Mouse (Mus musculus) forebrain, embryonic 16.5 days (tissue): ENCODE data around the gene Gab3. TPM values are rescaled to one million over a fixed set of nuclear protein-coding genes. Genes with fewer than 3 reads are reported as not detected.

Experiments
- ATAC-seq: fragments of 200-750 bp; cut with Nextera tagmentation; 2 replicates; pipeline ENCODE4 v1.8.0; 2017; ENCODE audit warnings: mild to moderate bottlenecking, moderate library complexity
- H3K27ac ChIP-seq: fragments of 300-500 bp; sonication (generic); 2 replicates; pipeline ENCODE4 v1.5.1; 2014; ENCODE audit warnings: low read length, control low read depth
- H3K27me3 ChIP-seq: fragments of 300-500 bp; sonication (generic); replicated peaks from 2 replicates; pipeline ENCODE4 v1.6.1; 2014; ENCODE audit warnings: low read length; ENCODE audit not compliant: control insufficient read depth, insufficient read depth
- H3K36me3 ChIP-seq: fragments of 300-500 bp; sonication (generic); 2 replicates; pipeline ENCODE4 v1.6.1; 2014; ENCODE audit not compliant: control insufficient read depth, insufficient read depth
- H3K4me1 ChIP-seq: fragments of 300-500 bp; sonication (generic); replicated peaks from 2 replicates; pipeline ENCODE4 v1.6.1; 2014; ENCODE audit warnings: low read length; ENCODE audit not compliant: control insufficient read depth, insufficient read depth
- H3K4me2 ChIP-seq: fragments of 300-500 bp; sonication (generic); 2 replicates; pipeline ENCODE4 v1.6.1; 2014; ENCODE audit warnings: mild to moderate bottlenecking, low read length, control low read depth
- H3K4me3 ChIP-seq: fragments of 300-500 bp; sonication (generic); replicated peaks from 2 replicates; pipeline ENCODE4 v1.5.1; 2014; ENCODE audit warnings: mild to moderate bottlenecking, low read length, control low read depth
- H3K9ac ChIP-seq: fragments of 300-500 bp; sonication (generic); replicated peaks from 2 replicates; pipeline ENCODE4 v1.6.1; 2014; ENCODE audit warnings: low read depth, low read length, control low read depth
- H3K9me3 ChIP-seq: fragments of 300-500 bp; sonication (generic); 2 replicates; pipeline ENCODE4 v1.6.1; 2016; ENCODE audit warnings: low read length; ENCODE audit not compliant: control insufficient read depth
- WGBS: fragments of 180-500 bp; shearing (Covaris S2); extraction: QIAGEN DNeasy Blood & Tissue Kit; methylation state at CpG from one replicate; pipeline ENCODE4 v1.1.7; 2014; 5-methylcytosine and 5-hydroxymethylcytosine counted together
- polyA plus RNA-seq: library from polyadenylated mRNA; unstranded; fragments of >200 nt; fragmentation: Nextera tagmentation; extraction: Ambion mirVana; gene quantifications from 2 replicates; pipeline ENCODE4 v1.2.1, GENCODE M21; 2015

The Gab3 gene
- 1.5 and 1.6 TPM in 2 replicates for polyA plus RNA-seq

DNA sequence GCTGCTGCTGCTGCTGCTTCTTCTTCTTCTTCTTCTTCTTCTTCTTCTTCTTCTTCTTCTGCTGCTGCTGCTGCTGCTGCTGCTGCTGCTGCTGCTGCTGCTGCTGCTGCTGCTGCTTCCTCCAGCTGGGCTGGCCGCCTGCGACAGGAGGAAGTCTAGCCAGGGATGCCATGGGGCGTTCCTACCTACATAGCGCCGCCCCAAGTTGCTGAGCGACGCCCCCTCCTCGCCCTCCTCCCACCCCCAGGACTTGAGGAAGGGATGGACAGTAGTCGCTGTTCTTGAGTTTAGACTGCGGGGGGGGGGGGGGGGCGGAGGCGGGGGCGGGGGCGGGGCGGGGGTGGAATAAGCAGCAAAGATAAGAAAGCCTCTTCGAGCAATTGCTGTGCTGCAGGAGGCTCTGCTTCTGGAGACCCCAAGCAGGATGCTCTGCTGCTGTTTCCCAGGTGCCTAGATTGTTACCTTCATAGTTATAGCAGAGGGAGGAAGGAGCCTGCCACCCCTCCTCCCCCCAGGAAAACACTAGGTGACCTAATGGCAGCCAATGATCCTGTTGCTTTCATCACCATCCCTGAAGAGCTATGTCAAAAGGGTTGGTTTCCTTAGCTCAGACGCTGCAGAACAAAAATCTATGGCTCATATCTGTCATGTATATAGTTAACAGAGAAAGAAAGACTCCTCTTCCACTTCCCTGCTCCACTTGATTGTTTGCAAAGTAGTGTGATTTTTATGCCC, at the start of gene Gab3:
TSS of gene Gab3 (minus strand) at position 685 of the 735 bp plus-strand sequence.
- Histone ChIP-seq H3K27ac (peak within 1 kb of the TSS; percentile 5; the same call in 1 of the 2 replicates), H3K9ac (peak within 1 kb of the TSS; percentile 50), H3K4me1 (no peaks in the 10 kb centered on the region), H3K4me3 (peak within 1 kb of the TSS; percentile 52), H3K36me3 (no peaks in the 10 kb centered on the region), H3K27me3 (no peaks in the 10 kb centered on the region), H3K9me3 (no peaks in the 10 kb centered on the region), H3K4me2 (peak within 1 kb of the TSS; percentile 57)
- peak; percentile 94 for ATAC-seq
- WGBS, result 13% methylated on average over 8 of the region's 17 CpGs

DNA sequence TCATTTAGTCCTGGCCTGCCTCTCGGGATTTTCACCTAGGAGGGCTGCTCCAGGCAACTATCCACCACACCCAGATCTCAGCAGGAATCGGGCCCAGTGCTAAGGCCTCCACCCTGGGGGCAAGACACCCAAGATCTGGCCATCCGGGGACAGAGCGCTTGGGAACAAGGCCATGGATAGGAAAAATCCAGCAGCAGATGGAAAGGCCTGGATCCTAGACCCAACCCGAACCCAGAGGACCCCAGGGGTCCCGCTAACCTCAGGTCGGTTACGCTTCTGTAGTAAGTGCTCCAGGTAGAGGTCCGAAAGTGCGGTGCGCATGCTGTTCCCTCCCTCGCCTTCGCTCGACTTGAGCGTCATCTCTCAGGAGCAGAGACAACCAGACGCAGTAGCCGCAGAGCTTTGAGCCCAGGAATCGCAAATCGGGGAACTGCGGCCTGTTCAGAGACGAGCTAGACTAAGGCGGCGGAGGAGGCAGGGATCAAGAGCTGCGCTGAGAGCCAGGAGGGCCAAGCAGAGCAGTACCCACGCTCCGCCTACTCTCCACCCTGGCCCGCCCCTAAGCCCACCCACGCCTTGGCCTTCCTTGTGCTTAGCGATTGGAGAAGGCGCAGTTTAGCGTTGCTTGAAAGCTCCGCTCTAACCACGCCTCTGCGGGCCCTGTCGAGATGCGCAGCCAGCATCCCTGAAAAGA, 45.4 kb upstream of the Gab3 start, which contains the start of gene Mpp1:
TSS of gene Mpp1 (minus strand) at position 550 of the 694 bp plus-strand sequence.
- 23% methylated on average over 36 of the region's 36 CpGs for WGBS
- Histone ChIP-seq H3K4me3 (peak within 1 kb of the TSS; percentile 53), H3K4me2 (peak within 1 kb of the TSS; percentile 66), H3K9me3 (no peaks in the 10 kb centered on the region), H3K9ac (peak within 1 kb of the TSS; percentile 64), H3K4me1 (no peaks in the 10 kb centered on the region), H3K27me3 (no peaks in the 10 kb centered on the region), H3K27ac (no peak within 1 kb of the TSS), H3K36me3 (no peaks in the 10 kb centered on the region)
- peak; percentile 100 for ATAC-seq

GRCm38 (mm10) chrX:75129474-75129873, 44.2 kb upstream of the Gab3 start:
- H3K9me3 ChIP-seq, result no peaks in the 10 kb centered on the region
- 75% methylated on average over 2 of the region's 2 CpGs for WGBS
- H3K36me3 ChIP-seq, result no peaks in the 10 kb centered on the region
- H3K27me3 ChIP-seq, result no peaks in the 10 kb centered on the region
- no peak overlapping the region for H3K4me2 ChIP-seq
- H3K4me1 ChIP-seq, result no peaks in the 10 kb centered on the region
- no peak for ATAC-seq
- no peak overlapping the region for H3K27ac ChIP-seq
- H3K4me3 ChIP-seq, result no peak overlapping the region
- no peak overlapping the region for H3K9ac ChIP-seq

DNA sequence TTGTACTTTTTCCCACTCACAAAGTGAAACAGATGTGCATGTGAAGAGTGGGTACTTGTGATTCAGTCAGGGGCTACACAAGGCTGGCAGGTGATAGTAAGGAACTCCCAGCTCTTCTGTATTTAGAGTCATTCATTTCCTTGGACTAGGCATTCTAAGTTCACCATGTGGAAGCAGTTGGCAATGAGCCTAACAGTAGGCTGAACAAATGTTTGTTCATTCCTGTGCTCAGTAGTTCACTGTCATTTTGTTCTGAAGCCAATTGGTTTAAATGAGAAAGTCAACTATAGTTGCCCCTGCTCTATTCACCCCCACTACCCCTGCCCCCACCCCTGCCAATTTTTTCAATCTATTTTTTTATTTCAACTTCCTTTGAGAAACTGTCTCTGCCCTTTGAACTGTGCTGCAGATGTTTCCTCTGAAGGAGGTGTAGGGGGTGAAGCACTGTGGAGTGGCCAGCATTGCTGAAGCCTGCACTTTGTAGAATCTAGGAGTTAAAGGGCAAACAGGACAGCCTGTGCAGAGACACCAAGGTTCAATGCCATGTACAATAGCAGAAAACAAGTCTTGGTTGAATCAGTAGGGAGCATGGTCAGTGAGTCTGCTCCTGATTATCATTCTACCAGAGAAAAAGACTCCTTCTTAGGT, 43.2 kb upstream of the Gab3 start:
- Histone ChIP-seq H3K4me2 (no peak overlapping the region), H3K36me3 (no peaks in the 10 kb centered on the region), H3K4me1 (no peaks in the 10 kb centered on the region), H3K4me3 (no peak overlapping the region), H3K27me3 (no peaks in the 10 kb centered on the region), H3K9me3 (no peaks in the 10 kb centered on the region), H3K27ac (no peak overlapping the region), H3K9ac (no peak overlapping the region)
- no peak for ATAC-seq

DNA sequence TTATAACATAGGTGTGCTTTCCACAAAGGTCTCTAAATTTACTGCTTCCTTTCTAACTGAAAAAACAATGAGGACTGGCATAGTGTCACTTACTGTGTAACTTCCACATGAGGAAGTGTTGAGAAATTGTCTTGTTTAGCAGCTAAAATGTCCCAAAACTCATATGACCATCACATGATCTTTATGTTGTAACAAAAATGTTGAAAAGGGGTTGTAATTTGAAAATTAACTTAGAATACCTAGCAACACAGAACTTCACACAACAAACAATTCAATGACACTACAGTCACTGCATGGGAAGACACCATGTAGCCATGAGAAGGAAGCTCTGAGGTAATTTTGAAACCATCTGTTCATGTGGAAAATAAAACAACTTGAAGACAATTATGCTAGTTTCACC, 41.6 kb upstream of the Gab3 start:
- no peaks in the 10 kb centered on the region for H3K36me3 ChIP-seq
- no peaks in the 10 kb centered on the region for H3K4me1 ChIP-seq
- no peak overlapping the region for H3K9ac ChIP-seq
- H3K9me3 ChIP-seq, result no peaks in the 10 kb centered on the region
- no peaks in the 10 kb centered on the region for H3K27me3 ChIP-seq
- no peak overlapping the region for H3K4me2 ChIP-seq
- H3K27ac ChIP-seq, result no peak overlapping the region
- H3K4me3 ChIP-seq, result no peak overlapping the region
- ATAC-seq, result no peak

GRCm38 (mm10) chrX:75125606-75126005, 40.3 kb upstream of the Gab3 start:
- Histone ChIP-seq H3K4me2 (no peak overlapping the region), H3K9ac (no peak overlapping the region), H3K27ac (no peak overlapping the region)

DNA sequence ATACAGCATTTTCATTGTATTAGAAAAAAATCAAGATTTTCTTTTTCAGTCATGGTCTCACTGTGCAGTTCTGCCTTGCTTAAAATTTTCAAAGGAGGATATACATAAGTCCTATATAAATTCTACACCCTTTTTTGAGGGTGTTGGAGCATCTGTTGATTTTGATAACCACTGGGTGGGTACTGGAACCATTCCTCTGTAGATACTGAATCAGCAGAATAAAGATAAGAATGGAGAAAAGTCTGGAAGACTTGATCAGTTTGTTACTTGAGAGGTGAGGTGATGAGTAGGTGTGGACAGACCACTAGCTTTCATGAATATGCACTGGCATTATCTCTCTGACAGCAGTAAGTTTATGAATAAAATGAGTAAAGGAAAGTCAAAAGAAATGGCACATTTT, 30.3 kb upstream of the Gab3 start:
- H3K36me3 ChIP-seq, result peaks cover 3% of the 10 kb centered on the region; the same call in 1 of the 2 replicates
- no peaks in the 10 kb centered on the region for H3K4me1 ChIP-seq
- H3K27ac ChIP-seq, result no peak overlapping the region
- no peak overlapping the region for H3K4me2 ChIP-seq
- no peaks in the 10 kb centered on the region for H3K27me3 ChIP-seq
- H3K9ac ChIP-seq, result no peak overlapping the region
- ATAC-seq, result no peak
- no peak overlapping the region for H3K4me3 ChIP-seq
- H3K9me3 ChIP-seq, result no peaks in the 10 kb centered on the region

More at GRCm38 (mm10) chrX:75125606-75126005, 40.3 kb upstream of the Gab3 start:
- Histone ChIP-seq H3K36me3 (no peaks in the 10 kb centered on the region), H3K9me3 (no peaks in the 10 kb centered on the region), H3K4me1 (no peaks in the 10 kb centered on the region), H3K4me3 (no peak overlapping the region), H3K27me3 (no peaks in the 10 kb centered on the region)
- WGBS, result 94% methylated on average over 3 of the region's 3 CpGs
- ATAC-seq, result no peak

- no peak for ATAC-seq
Measured at GRCm38 (mm10) chrX:75102293-75102692, 17.0 kb upstream of the Gab3 start.

DNA sequence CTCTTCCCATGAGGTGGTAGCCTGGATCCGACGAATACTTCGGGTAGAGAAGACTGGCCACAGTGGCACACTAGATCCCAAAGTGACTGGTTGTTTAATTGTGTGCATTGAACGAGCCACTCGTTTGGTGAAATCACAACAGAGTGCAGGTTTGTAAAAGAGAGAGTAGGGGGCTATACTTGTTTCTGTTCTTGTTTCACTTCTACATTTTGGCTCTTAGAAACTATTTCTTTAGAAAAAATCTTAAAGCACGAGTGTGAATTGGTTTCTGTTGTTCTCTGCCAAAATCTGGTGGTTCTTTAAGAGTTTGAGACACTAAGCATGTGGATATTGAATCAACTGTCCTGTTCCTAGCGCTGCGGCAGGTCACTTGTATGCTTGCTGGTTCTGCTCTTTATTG, 13.5 kb upstream of the Gab3 start:
- no peak overlapping the region for H3K4me2 ChIP-seq
- no peaks in the 10 kb centered on the region for H3K9me3 ChIP-seq
- no peak for ATAC-seq
- H3K27ac ChIP-seq, result no peak overlapping the region
- 82% methylated on average over 8 of the region's 8 CpGs for WGBS
- 0 out of 2 replicates have a peak, but pooled peaks cover 5% of the 10 kb centered on the region for H3K4me1 ChIP-seq
- no peaks in the 10 kb centered on the region for H3K27me3 ChIP-seq
- no peaks in the 10 kb centered on the region; the same call in 1 of the 2 replicates for H3K36me3 ChIP-seq
- no peak overlapping the region for H3K4me3 ChIP-seq
- H3K9ac ChIP-seq, result no peak overlapping the region

More at GRCm38 (mm10) chrX:75102293-75102692, 17.0 kb upstream of the Gab3 start:
- Histone ChIP-seq H3K36me3 (peaks cover 1% of the 10 kb centered on the region; the same call in 1 of the 2 replicates), H3K27ac (no peak overlapping the region), H3K4me2 (no peak overlapping the region), H3K9ac (no peak overlapping the region), H3K9me3 (no peaks in the 10 kb centered on the region), H3K4me1 (0 out of 2 replicates have a peak, but pooled peaks cover under 1% of the 10 kb centered on the region), H3K27me3 (no peaks in the 10 kb centered on the region), H3K4me3 (no peak overlapping the region)
- 90% methylated on average over 6 of the region's 6 CpGs for WGBS
